Mouse (Mus musculus) heart, postnatal 14 days (tissue): ENCODE measurements around the gene Arsg. TPM values are rescaled to one million over a fixed set of nuclear protein-coding genes. Genes with fewer than 3 reads are reported as not detected.

Experiments
- DNase-seq, 2 experiments: peaks; one replicate each; pipeline ENCODE4 v3.0.0; 2021 to 2022
- intact Hi-C: fragments of 180-260 bp; cut with DNase I; formaldehyde crosslinking; loops from one replicate; pipeline ENCODE4 v1.15.1; 2025
- total RNA-seq, 2 experiments: library from RNA; stranded (reverse); gene quantifications; 2 replicates each; pipeline ENCODE4 v1.2.3; 2021

Gene Arsg
- total RNA-seq, 2 experiments from 2014 or later, result 2.7 to 2.8 TPM

DNA sequence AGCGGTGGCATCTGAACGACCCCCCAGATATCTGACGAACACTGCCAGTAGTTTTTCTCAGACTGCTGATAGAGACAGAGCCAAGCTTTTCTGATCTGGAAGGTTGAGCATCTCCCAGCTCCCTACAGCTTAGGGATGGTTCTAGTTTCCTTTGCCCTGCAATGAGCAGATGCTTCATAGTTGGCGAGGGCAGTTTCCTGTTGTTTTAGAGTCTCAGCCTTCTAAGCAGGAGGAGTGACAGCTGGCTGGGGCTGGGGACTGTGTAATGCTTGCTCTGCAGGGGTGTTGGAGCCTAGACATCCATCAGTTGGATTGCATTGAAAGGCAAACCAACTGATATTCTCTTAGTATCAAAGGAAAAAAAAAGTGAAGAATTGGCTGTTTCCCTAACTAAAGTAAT, 56.9 kb downstream of the Arsg start:
- DNase-seq, result no peak
- intact Hi-C loops, result no loop called here

GRCm38 (mm10) chr11:109535966-109536365, 62.8 kb downstream of the Arsg start:
- no peak for DNase-seq
- intact Hi-C loops, result no loop called here

DNA sequence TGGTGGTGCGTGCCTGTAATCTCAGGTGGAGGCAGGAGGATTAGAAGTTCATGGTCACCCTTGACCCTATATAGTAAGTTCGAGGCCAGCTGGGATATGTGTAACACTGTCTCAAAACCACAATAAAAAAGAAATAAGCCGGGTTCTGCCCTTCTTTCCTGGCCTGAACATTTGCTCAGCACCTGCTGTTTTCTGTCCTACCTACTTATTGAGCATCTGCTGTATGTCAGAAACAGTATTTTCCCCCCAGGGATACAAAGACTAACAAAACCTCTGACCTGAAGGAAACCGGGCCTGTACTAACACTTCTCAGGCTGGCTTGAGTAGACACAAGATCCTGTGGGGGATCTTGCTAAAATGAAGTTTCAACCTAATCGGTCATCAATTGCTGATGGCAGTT, 63.8 kb downstream of the Arsg start:
- intact Hi-C loops, result no loop called here
- no peak for DNase-seq

DNA sequence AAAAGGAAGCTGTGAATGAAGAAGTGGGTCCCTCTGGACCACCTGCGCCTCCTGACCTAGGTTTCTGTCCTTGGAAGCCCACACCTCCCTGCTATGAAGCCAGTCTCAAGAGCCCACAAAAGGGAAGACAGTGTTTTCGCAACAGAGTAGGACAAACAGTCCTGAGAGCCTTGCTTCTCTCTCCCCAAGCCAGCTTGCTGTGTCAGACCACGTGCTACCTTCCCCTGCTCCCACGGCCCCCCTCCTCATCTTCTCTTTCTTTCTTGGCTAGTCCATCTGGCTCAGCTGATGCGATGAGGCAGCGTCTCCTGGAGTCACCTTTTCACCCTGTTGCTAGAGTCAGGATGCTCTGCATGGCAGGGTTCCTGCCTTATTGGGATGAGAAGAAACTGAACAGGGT, 66.1 kb downstream of the Arsg start:
- no peak for DNase-seq
- intact Hi-C loops, result no loop called here

DNA sequence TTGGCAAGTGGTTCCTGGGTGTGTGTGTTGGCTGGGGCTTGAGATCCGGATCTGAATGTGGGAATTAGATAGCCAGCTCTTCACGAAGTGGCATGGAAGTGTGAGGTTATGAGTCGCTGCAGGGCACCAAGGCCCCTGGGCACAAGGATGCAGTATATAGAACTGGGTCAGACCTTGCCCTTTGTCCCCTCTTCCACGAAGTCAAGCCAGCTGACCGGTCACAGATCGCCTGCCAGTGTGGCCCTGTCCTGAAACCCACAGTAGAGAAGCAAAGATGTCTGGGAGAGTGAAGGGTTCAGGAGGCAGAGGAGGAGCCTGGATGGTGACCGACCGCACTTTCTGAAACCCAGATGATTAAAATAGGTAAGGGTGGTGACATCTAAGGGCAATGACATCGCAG, 70.3 kb downstream of the Arsg start:
- DNase-seq, result no peak
- intact Hi-C loops, result no loop called here

DNA sequence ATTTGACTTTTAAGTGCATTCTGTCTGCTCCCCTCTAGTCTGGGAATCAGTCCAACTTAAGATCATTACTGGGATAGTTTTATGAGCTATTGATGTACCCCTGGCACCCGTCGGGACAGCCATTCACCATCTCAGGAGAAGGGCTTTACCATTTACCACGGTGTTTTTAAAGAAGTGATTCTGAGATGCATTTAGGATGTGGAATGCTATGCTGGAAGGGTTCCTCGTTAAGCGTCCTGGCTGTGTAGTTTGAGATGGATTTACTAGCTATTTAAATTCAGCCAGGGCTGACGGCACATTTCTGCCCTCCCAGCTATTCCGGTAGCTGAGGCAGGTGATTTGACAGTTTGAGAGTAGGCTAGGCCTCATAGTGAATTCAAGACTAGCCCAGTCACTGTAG, 71.3 kb downstream of the Arsg start:
- intact Hi-C loops, result no loop called here
- DNase-seq, result no peak

- no peak for DNase-seq
- intact Hi-C loops, result no loop called here
These were observed 72.1 kb downstream of the Arsg start for GRCm38 (mm10) chr11:109545265-109545664.

GRCm38 (mm10) chr11:109545700-109546143, 72.5 kb downstream of the Arsg start:
- no peak for DNase-seq
- intact Hi-C loops, result no loop called here

DNA sequence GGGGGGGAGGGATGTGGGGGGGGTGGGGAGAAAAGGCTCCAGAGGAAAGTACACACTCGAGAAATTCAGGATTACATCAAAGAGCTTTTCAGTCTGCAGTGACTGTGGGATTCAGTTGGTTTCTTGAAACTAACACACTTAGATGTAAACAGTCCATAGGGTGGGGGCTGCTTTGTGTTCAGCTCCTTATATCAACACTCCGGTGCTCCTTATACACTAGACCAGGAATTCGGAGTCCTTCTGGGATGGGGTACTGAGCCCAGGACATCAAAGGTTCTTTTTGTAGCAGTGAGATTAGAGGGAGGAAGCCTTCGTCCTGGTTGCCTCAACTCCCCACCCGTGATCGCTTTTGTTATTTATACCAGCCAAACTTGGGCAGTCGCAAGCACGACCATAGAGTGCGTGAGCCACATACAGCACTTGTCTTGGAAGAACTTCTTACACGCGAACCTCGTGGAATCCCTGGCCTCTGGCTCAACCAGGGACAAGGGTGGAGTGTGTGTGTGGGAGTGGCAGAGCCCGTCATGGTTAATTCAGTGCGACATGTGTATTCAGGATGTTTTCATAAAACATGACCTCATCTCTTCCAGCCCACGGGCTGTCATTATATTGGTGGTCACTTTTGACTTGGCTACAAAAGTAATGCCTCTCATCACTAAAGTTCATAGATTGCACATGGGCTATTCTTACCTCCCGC, 73.3 kb downstream of the Arsg start:
- no peak for DNase-seq
- intact Hi-C loops, result no loop called here

DNA sequence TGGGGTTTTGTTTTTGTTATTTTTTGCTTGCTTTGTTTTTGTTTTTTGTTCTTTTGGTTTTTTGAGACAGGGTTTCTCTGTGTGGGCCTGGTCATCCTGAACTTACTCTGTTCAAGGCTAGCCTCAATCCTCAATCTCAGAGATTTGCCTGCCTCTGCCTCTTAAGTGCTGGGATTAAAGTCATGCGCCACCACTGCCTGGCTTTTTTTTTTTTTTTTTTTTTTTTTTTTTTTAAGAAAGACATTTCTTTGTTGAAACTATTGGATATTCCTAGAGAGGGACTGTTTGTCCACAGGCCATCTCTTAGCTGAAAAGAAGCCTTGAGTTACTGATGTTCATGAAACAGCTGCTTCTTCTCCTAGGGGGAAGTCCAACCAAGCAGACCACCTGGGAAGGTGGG, 74.5 kb downstream of the Arsg start:
- intact Hi-C loops, result no loop called here
- DNase-seq, result no peak

DNA sequence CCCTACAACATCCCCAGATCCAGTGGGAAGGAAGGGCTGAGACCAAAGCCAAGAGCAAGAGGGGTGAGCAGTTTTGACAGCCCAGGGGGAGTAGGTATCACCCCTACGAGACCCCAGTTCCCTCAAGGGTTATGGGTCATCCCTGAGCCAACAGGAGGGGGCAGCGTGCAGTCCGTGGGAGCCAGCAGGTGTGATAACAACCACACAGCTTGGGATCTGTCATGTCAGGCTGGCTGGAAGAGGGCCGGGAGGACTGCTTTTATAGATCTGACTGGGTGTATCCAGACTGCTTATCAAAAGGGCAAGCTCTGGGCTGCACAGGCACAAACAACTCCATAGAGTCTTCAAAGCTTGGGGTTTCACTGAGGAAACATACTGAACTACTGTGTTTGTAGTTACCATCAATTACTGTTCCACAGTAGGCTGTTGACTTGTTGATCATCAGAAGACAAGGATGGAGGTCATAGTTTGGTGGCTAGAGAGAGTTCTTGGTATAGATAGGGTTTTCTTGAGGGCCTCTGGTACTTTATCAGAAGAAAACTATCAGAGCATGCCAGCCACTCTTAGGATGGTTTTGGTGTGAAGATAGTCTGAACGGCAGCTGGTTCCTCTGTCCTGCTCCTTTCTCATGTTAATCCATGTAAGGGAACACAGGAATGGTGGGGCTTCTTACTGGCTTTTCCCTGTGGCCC, 76.6 kb downstream of the Arsg start:
- no peak for DNase-seq
- intact Hi-C loops, result loop anchor here (5.0 kb wide), 1 partner anchor 47 kb away; no protein-coding TSS in a partner anchor

- no peak for DNase-seq
- intact Hi-C loops, result loop anchor here (5.0 kb wide), 1 partner anchor 52 kb away; no protein-coding TSS in a partner anchor
These were observed 80.7 kb downstream of the Arsg start for GRCm38 (mm10) chr11:109553921-109554320.

- intact Hi-C loops, result loop anchor here (5.0 kb wide), 1 partner anchor 52 kb away; no protein-coding TSS in a partner anchor
- DNase-seq, result no peak
These were observed 81.3 kb downstream of the Arsg start for GRCm38 (mm10) chr11:109554443-109554842.

DNA sequence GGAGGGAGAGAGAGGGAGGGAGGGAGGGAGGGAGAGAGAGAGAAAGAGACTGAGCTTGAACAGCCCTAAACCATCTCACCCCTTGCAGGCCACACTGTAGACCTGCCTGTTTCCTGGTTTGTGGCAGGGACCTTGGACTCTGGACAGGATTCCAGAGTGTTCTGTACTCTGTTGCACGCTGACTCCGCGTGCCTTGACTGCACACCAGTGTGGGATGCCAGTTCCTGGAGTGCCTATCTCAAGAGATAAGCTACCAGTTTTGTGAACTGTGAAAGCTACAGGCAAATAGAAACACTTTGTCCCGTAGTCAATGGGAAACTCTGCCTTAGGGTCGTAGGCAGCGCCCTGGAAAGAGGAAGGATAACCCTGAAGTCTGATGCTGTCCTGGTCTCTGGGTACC, 83.0 kb downstream of the Arsg start:
- intact Hi-C loops, result loop anchor here (5.0 kb wide), 1 partner anchor 109 kb away; no protein-coding TSS in a partner anchor
- no peak for DNase-seq

- intact Hi-C loops, result loop anchor here (5.0 kb wide), 1 partner anchor 110 kb away; no protein-coding TSS in a partner anchor
- no peak for DNase-seq
These were observed 84.2 kb downstream of the Arsg start for GRCm38 (mm10) chr11:109557419-109557818.

DNA sequence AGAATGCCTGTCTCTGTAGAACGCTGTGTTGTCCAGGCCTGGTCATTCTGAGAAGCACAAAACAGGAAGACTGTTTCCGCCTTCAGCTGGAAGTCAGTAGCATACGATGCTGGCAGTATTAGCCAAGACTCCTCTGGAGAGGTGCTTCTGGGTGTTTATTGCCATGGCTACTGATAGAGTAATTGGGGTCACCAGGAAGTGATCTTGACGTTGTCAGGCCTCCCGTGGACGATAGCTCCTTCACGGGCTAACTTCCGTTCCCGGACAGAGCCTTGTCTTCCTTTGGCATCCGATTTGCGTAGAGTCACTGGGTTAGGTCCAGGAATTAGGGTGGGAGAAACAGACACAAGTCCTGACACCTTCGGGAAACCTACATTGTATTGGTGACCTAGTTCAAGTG, 86.1 kb downstream of the Arsg start:
- DNase-seq, result no peak
- intact Hi-C loops, result loop anchor here (5.0 kb wide), 1 partner anchor 112 kb away; no protein-coding TSS in a partner anchor

DNA sequence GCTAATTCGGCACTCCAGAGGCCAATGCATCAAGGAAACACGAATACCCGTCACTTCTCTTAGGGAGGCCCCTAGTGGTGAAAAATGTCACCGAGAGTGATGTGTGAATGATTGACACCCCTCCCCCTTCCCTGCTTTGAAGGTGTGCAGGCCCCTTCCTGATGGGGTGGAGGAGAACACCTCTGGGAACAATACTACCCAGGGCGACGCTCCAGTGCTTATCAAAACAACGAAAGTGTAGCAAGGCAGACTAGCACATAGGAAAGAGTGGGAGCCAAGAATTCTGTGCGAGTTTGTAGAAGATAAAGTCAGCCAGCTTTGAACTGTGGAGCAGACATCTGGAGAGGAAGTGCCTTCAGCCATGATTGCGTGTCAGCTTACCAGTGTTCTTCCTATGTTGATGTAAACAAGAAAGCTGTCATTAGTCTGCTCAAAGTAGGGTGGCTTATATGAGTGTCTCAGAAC, 87.7 kb downstream of the Arsg start:
- intact Hi-C loops, result loop anchor here (5.0 kb wide), 1 partner anchor 89 kb away; the partner anchor contains the start of genes Arsg and Slc16a6
- peak; percentile 38 to 59 for DNase-seq

DNA sequence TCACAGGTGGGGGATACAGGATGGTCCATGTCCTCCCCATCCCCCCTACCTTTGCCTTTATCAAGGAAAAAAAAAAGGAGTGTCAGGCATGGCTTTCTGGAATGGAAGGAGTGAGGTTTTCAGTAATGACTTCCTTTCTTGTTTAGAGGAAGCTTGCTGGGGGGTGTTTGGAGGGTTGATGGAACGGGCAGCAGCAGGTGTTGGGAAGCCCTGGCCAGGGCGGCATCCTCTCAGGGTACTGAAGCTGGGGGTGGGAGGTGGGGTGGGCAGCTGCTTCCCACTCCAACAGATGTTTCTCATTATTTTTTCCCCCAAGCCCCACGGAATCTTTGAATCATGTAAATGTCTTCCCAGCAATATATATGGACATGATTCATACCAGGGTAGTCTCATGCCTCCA, 88.3 kb downstream of the Arsg start:
- intact Hi-C loops, result loop anchor here (5.0 kb wide), 1 partner anchor 89 kb away; the partner anchor contains the start of genes Arsg and Slc16a6
- DNase-seq, result no peak

- intact Hi-C loops, result loop anchor here (5.0 kb wide), 1 partner anchor 91 kb away; the partner anchor contains the start of genes Arsg and Slc16a6
- DNase-seq, result no peak
These were observed 90.5 kb downstream of the Arsg start for GRCm38 (mm10) chr11:109563708-109564107.

DNA sequence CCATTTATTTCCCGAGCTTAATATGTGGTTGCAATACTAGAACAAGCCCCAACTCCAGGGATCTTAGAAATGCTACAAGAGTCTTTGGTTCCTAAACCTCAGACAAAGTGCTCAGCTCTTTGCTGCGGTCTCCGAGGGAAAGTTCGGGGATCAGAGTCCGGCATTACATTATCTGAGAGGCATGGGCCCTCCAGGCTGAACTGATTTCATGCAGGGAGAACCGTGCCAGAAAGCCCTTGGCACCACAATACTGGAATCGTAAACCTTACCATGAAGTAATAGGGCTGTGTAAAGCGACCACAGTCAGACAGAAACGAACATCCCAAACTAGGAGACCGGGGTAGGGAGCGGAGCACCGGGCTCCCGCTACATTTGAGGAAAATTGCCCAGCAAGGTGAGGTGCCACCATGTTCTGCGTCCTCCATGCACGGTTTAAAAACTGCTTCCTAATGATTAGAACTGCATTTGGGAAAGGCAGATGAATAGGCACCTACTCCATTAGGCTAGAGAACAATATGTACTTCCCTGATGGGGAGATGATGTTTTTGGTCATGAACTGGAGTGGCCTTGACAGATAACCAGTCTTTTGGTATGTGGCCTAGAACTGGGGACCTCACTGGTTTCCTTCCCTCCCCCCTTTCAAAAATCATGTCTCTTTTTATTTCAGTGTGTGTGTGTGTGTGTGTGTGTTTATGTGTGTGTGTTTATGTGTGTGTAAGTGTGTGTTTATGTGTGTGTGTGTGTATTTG, 91.5 kb downstream of the Arsg start:
- intact Hi-C loops, result loop anchor here (5.0 kb wide), 1 partner anchor 92 kb away; the partner anchor contains the start of genes Arsg and Slc16a6

More for the DNA sequence above, 91.5 kb downstream of the Arsg start:
- DNase-seq, result no peak
